Mouse (Mus musculus) kidney, adult 2 months (tissue): ENCODE results near the gene 4930595D18Rik.

Experiments used
- CTCF ChIP-seq: fragments of 200-500 bp; conservative IDR thresholded peaks from 2 replicates; pipeline ENCODE4 v1.5.1; 2011; ENCODE audit warnings: low read depth, mild to moderate bottlenecking, control low read depth, low read length, moderate library complexity, mixed read lengths; ENCODE audit not compliant: insufficient read depth, insufficient read length
- POLR2A ChIP-seq: fragments of 200-500 bp; IDR thresholded peaks from one replicate; pipeline ENCODE4 v1.6.1; 2011; ENCODE audit warnings: low read depth, low read length, control low read depth

GRCm38 (mm10) chr12:111166681-111167289, 17.5 kb downstream of the 4930595D18Rik start:
- no peak for TF ChIP-seq POLR2A
- TF ChIP-seq CTCF = no peak
